Mouse (Mus musculus) lung, postnatal 0 days (tissue): Measurements from ENCODE around the gene Agpat3. TPM values are rescaled to one million over a fixed set of nuclear protein-coding genes. Genes with fewer than 3 reads are reported as not detected.

Experiments used
- ATAC-seq: fragments of 200-750 bp; cut with Nextera tagmentation; 2 replicates; pipeline ENCODE4 v1.8.0; 2017; ENCODE audit warnings: moderate library complexity
- DNase-seq: peaks from one replicate; pipeline ENCODE4 v3.0.0-alpha.2; 2016; ENCODE audit warnings: low spot score
- H3K27ac ChIP-seq: fragments of 300-500 bp; sonication (generic); 2 replicates; pipeline ENCODE4 v1.5.1; 2014; ENCODE audit warnings: antibody characterized with exemption, mild to moderate bottlenecking, low read length, mixed read lengths
- H3K27me3 ChIP-seq: fragments of 300-500 bp; sonication (generic); replicated peaks from 2 replicates; pipeline ENCODE4 v1.6.1; 2014; ENCODE audit warnings: low read length, mixed read lengths; ENCODE audit not compliant: insufficient read depth
- H3K36me3 ChIP-seq: fragments of 300-500 bp; sonication (generic); 2 replicates; pipeline ENCODE4 v1.6.1; 2014; ENCODE audit warnings: low read length, mixed read lengths; ENCODE audit not compliant: insufficient read depth
- H3K4me1 ChIP-seq: fragments of 300-500 bp; sonication (generic); 2 replicates; pipeline ENCODE4 v1.6.1; 2014; ENCODE audit warnings: antibody characterized with exemption, low read depth, low read length, mixed read lengths; ENCODE audit not compliant: insufficient read depth
- H3K4me2 ChIP-seq: fragments of 300-500 bp; sonication (generic); replicated peaks from 2 replicates; pipeline ENCODE4 v1.6.1; 2014; ENCODE audit warnings: low read depth, mild to moderate bottlenecking, low read length, moderate library complexity, mixed read lengths
- H3K4me3 ChIP-seq: fragments of 300-500 bp; sonication (generic); 2 replicates; pipeline ENCODE4 v1.5.1; 2014; ENCODE audit warnings: low read depth, low read length
- H3K9ac ChIP-seq: fragments of 300-500 bp; sonication (generic); replicated peaks from 2 replicates; pipeline ENCODE4 v1.6.1; 2014; ENCODE audit warnings: low read depth, mild to moderate bottlenecking
- H3K9me3 ChIP-seq: fragments of 300-500 bp; sonication (generic); 2 replicates; pipeline ENCODE4 v1.6.1; 2016; ENCODE audit warnings: low read length, mixed read lengths
- CTCF ChIP-seq: IDR thresholded peaks from 2 replicates; pipeline ENCODE4 v1.5.1; 2016; ENCODE audit warnings: antibody characterized with exemption, mild to moderate bottlenecking
- EP300 ChIP-seq: IDR thresholded peaks from 2 replicates; pipeline ENCODE4 v1.6.1; 2016; ENCODE audit warnings: antibody characterized with exemption, mild to moderate bottlenecking, control low read depth
- WGBS: fragments of 180-500 bp; shearing (Covaris S2); extraction: QIAGEN DNeasy Blood & Tissue Kit; methylation state at CpG from one replicate; pipeline ENCODE4 v1.1.7; 2014; 5-methylcytosine and 5-hydroxymethylcytosine counted together
- polyA plus RNA-seq: library from polyadenylated mRNA; unstranded; fragments of >200 nt; fragmentation: Nextera tagmentation; extraction: Ambion mirVana; gene quantifications from 2 replicates; pipeline ENCODE4 v1.2.1, GENCODE M21; 2015

Agpat3 gene
- polyA plus RNA-seq, 1 experiment from 2014 or later, result 129 TPM

GRCm38 (mm10) chr10:78355931-78356593, 3.8 kb upstream of the Agpat3 start:
- no peaks in the 10 kb centered on the region for H3K27me3 ChIP-seq
- H3K4me1 ChIP-seq, result peaks cover 13% of the 10 kb centered on the region; the same call in 1 of the 2 replicates
- no peaks in the 10 kb centered on the region for H3K9me3 ChIP-seq
- TF ChIP-seq EP300, result no peak; the same call in 1 of the 2 replicates
- no peak for TF ChIP-seq CTCF
- H3K4me3 ChIP-seq, result no peak overlapping the region
- WGBS, result 68% methylated on average over 1 of the region's 1 CpGs
- DNase-seq (peak; percentile 66), ATAC-seq (peak; percentile 43)
- no peak overlapping the region for H3K9ac ChIP-seq
- no peaks in the 10 kb centered on the region for H3K36me3 ChIP-seq
- no peak overlapping the region for H3K27ac ChIP-seq
- no peak overlapping the region for H3K4me2 ChIP-seq

DNA sequence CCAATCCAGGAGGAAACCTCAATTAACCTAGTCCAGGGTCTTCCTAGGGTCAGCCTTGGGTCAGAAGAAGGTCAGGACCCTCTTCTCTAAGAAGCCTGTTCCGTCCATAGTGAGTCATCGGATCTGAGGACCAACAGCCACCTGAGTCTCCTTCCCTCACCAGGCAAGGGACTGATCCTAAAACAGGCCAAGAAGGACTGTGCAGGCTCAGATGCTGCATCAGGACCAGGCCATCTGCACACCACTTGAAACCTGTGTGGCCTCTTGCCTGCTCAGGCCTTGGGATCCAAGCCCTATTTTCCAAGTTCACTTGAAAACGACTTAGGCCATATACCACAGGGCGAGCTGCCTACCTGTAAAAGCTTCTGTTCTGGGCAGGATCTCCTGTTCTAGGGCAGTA, 907 bp upstream of the Agpat3 start:
- DNase-seq, result no peak
- Histone ChIP-seq H3K4me3 (no peak overlapping the region), H3K27ac (peak overlapping the region; percentile 85; the same call in 1 of the 2 replicates), H3K9me3 (no peaks in the 10 kb centered on the region), H3K36me3 (no peaks in the 10 kb centered on the region), H3K9ac (no peak overlapping the region), H3K27me3 (no peaks in the 10 kb centered on the region), H3K4me1 (peaks cover 24% of the 10 kb centered on the region; the same call in 1 of the 2 replicates), H3K4me2 (no peak overlapping the region)
- no peak for ATAC-seq
- WGBS, result 77% methylated on average over 4 of the region's 4 CpGs
- TF ChIP-seq EP300, result no peak
- no peak for TF ChIP-seq CTCF

DNA sequence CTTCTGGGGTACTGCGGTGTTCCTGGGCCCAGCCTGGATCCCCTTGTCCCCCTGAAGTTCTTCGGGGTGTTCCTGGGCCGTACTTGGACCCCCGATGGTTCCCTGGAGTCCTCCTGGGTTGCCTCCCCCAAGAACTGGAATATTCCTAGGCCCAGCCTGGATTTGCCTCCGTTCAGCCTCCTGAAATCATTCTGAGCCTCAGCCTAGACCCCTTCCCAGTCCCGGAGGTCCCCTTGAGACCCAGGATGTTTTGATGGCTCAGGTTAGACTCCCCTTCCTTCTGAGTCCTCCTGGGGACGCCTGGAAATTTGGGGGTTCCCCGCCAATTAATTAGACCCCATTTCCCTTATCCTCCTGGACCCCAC, 359 bp upstream of the Agpat3 start:
- H3K27me3 ChIP-seq, result no peaks in the 10 kb centered on the region
- 31% methylated on average over 8 of the region's 8 CpGs for WGBS
- no peaks in the 10 kb centered on the region for H3K36me3 ChIP-seq
- no peaks in the 10 kb centered on the region for H3K9me3 ChIP-seq
- peak overlapping the region; percentile 85 for H3K27ac ChIP-seq
- H3K9ac ChIP-seq, result peak overlapping the region; percentile 98
- peak overlapping the region; percentile 88 for H3K4me3 ChIP-seq
- no peak for ATAC-seq
- DNase-seq, result no peak
- TF ChIP-seq CTCF (no peak), EP300 (no peak)
- H3K4me1 ChIP-seq, result peaks cover 24% of the 10 kb centered on the region; the same call in 1 of the 2 replicates
- peak overlapping the region; percentile 96 for H3K4me2 ChIP-seq

DNA sequence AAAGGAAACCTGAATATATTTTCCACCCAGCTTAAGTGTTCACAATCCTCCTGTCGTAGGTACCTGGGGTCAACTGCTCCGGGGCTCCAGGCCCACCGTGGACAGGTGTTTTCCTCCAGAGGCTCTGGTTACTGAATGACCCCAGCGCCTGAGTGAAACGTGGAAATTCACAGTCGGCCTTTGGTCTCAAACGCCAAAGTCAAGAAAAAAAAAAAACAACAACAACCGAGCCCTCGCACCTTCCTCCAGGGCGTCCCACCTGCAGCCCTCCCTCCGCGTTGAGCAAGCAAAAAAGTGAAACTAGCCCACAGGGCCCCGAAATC, 764 bp downstream of the Agpat3 start:
- Histone ChIP-seq H3K27ac (peak overlapping the region; percentile 85), H3K4me2 (peak overlapping the region; percentile 96), H3K4me1 (peaks cover 24% of the 10 kb centered on the region; the same call in 1 of the 2 replicates), H3K9me3 (no peaks in the 10 kb centered on the region), H3K36me3 (no peaks in the 10 kb centered on the region), H3K4me3 (peak overlapping the region; percentile 88), H3K9ac (peak overlapping the region; percentile 98), H3K27me3 (no peaks in the 10 kb centered on the region)
- no peak for TF ChIP-seq EP300
- no peak for TF ChIP-seq CTCF
- 2% methylated on average over 13 of the region's 13 CpGs for WGBS
- no peak for ATAC-seq
- no peak for DNase-seq

DNA sequence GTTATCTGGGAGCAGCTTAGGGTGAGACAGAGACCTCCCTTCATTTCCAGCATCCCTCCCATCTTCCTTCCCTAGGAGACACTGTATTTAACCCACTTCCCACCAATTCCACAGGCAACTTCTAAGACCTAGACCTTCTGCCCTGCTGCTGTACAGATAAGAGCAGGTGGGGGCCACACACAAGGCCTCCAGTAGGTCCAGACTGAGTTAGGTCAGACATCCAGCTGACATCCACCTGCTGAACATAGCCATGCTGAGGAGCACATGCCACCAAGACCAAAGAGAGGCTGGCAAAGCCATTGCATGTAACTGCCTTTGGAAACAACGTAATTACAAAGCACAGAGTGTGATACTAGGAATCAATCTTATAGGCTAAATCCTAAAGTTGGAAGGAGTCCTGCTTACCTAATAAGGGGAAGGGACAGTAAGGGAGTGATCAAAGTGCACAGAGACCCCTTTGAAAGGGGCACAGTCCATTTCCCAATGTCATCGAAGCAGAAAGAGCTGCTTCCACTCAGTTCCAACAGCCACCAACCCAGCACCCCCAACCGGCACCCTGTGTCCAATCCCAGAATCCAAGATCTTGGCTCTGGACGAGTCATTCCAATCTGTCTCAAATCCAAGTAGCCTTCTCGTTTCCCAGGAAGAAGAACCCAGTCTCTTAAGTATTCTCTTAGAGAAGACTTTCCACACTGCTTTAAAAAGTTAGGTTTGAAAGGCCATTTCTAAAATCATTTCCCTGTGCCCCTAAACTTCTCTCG, 1.3 kb downstream of the Agpat3 start:
- H3K36me3 ChIP-seq, result no peaks in the 10 kb centered on the region
- no peaks in the 10 kb centered on the region for H3K27me3 ChIP-seq
- ATAC-seq (no peak), DNase-seq (peak; percentile 40)
- peak overlapping the region; percentile 88 for H3K4me3 ChIP-seq
- 18% methylated on average over 6 of the region's 6 CpGs for WGBS
- H3K4me1 ChIP-seq, result peaks cover 24% of the 10 kb centered on the region; the same call in 1 of the 2 replicates
- TF ChIP-seq CTCF (no peak), EP300 (no peak)
- peak overlapping the region; percentile 98 for H3K9ac ChIP-seq
- peak overlapping the region; percentile 96 for H3K4me2 ChIP-seq
- no peaks in the 10 kb centered on the region for H3K9me3 ChIP-seq
- H3K27ac ChIP-seq, result peak overlapping the region; percentile 85

- Histone ChIP-seq H3K9ac (no peak overlapping the region), H3K27ac (no peak overlapping the region), H3K27me3 (no peaks in the 10 kb centered on the region), H3K4me3 (no peak overlapping the region), H3K4me1 (peaks cover 24% of the 10 kb centered on the region; the same call in 1 of the 2 replicates), H3K4me2 (no peak overlapping the region), H3K36me3 (no peaks in the 10 kb centered on the region), H3K9me3 (no peaks in the 10 kb centered on the region)
- DNase-seq, result no peak
- TF ChIP-seq EP300, result no peak
- no peak for TF ChIP-seq CTCF
- ATAC-seq, result no peak
- 70% methylated on average over 15 of the region's 15 CpGs for WGBS
Observed at GRCm38 (mm10) chr10:78349464-78350165, 2.7 kb downstream of the Agpat3 start.
